Mouse (Mus musculus) stomach, embryonic 14.5 days (tissue): Measurements from ENCODE around the gene Fam69b. TPM values are rescaled to one million over a fixed set of nuclear protein-coding genes. Genes with fewer than 3 reads are reported as not detected.
A peak's percentile ranks its signal among the peaks of the same experiment; 100 is the strongest.

Experiments
- ATAC-seq: fragments of 200-750 bp; cut with Nextera tagmentation; 2 replicates; pipeline ENCODE4 v1.8.0; 2017; ENCODE audit warnings: low read depth, moderate TSS enrichment; ENCODE audit not compliant: insufficient number of reproducible peaks, insufficient read depth, low FRiP score
- H3K27ac ChIP-seq: fragments of 300-500 bp; sonication (generic); 2 replicates; pipeline ENCODE4 v1.5.1; 2014; ENCODE audit warnings: mild to moderate bottlenecking, low read length, moderate library complexity, mixed read lengths
- H3K27me3 ChIP-seq: fragments of 300-500 bp; sonication (generic); 2 replicates; pipeline ENCODE4 v1.6.1; 2014; ENCODE audit warnings: low read length, control low read depth, mixed read lengths; ENCODE audit not compliant: control insufficient read depth, insufficient read depth
- H3K36me3 ChIP-seq: fragments of 300-500 bp; sonication (generic); 2 replicates; pipeline ENCODE4 v1.6.1; 2014; ENCODE audit warnings: mild to moderate bottlenecking, control low read depth, low read length, moderate library complexity, mixed read lengths; ENCODE audit not compliant: control insufficient read depth, insufficient read depth
- H3K4me1 ChIP-seq: fragments of 300-500 bp; sonication (generic); 2 replicates; pipeline ENCODE4 v1.6.1; 2014; ENCODE audit warnings: low read length, control low read depth, mixed read lengths; ENCODE audit not compliant: control insufficient read depth, insufficient read depth
- H3K4me2 ChIP-seq: fragments of 300-500 bp; sonication (generic); replicated peaks from 2 replicates; pipeline ENCODE4 v1.6.1; 2014; ENCODE audit warnings: low read depth, low read length, control low read depth
- H3K4me3 ChIP-seq: fragments of 300-500 bp; sonication (generic); 2 replicates; pipeline ENCODE4 v1.5.1; 2014; ENCODE audit warnings: low read depth, low read length, control low read depth
- H3K9ac ChIP-seq: fragments of 300-500 bp; sonication (generic); replicated peaks from 2 replicates; pipeline ENCODE4 v1.6.1; 2014; ENCODE audit warnings: low read depth, mild to moderate bottlenecking, control low read depth, low read length, moderate library complexity, mixed read lengths
- H3K9me3 ChIP-seq: fragments of 300-500 bp; sonication (generic); 2 replicates; pipeline ENCODE4 v1.6.1; 2016; ENCODE audit warnings: low read depth, low read length, control low read depth; ENCODE audit not compliant: control insufficient read depth
- WGBS: fragments of 180-500 bp; shearing (Covaris S2); extraction: QIAGEN DNeasy Blood & Tissue Kit; methylation state at CpG from one replicate; pipeline ENCODE4 v1.1.7; 2014; 5-methylcytosine and 5-hydroxymethylcytosine counted together
- polyA plus RNA-seq: library from polyadenylated mRNA; unstranded; fragments of >200 nt; fragmentation: Nextera tagmentation; extraction: Ambion mirVana; gene quantifications from 2 replicates; pipeline ENCODE4 v1.2.1, GENCODE M21; 2014

The Fam69b gene
- 37.7 and 38.5 TPM in 2 replicates for polyA plus RNA-seq

DNA sequence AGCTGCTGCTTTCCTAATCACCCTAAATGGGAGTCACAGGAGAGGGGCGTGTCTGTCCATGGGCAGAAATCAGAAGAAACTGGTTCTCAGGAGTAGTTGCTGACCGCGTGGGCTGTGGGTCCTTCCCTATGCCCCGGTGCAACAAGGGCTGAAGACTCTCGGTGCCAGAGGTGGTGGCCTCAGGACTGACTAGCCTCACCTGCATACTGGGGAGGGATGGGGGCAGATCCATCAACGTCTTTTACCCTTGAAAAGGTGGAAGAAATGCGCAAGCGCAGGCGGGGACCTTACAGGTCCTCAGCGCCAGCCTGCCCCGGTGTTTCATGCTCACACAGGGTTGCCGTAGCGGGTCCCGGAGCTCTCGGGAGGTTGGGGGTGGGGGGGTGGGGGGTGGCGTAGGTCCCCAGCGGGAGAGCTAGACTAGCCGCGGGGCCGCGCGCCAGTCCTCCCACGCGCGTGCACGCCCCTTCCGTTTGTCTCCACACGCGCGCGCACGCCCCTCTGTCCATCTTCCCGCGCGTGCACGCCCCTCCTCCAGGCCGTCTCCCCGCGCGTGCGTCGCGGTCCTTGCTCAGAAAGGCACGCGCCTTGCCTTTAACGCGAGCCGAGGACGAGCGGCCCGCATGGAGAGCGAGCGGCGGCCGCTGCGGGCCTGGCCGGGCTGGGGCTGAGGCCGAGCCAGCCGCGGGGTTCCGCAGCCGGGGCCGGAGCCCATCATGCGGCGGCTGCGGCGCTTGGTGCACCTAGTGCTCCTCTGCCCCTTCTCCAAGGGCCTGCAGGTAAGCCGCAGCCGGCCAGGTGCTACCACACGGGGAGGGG, at the start of gene Fam69b:
Gene Fam69b (plus strand): TSS at position 537 of the 819 bp plus-strand sequence.
- peaks cover 10% of the 10 kb centered on the region for H3K4me1 ChIP-seq
- H3K9me3 ChIP-seq, result no peaks in the 10 kb centered on the region
- peak within 1 kb of the TSS; percentile 77 for H3K4me2 ChIP-seq
- no peaks in the 10 kb centered on the region for H3K27me3 ChIP-seq
- peak within 1 kb of the TSS; percentile 72 for H3K9ac ChIP-seq
- H3K27ac ChIP-seq, result peak within 1 kb of the TSS; percentile 24; the same call in 1 of the 2 replicates
- peak within 1 kb of the TSS; percentile 48 for H3K4me3 ChIP-seq
- ATAC-seq, result peak; percentile 63
- H3K36me3 ChIP-seq, result no peaks in the 10 kb centered on the region
- WGBS, result 1% methylated on average over 52 of the region's 70 CpGs

GRCm38 (mm10) chr2:26579714-26580113, 48.5 kb upstream of the Fam69b start, which contains the start of gene Egfl7:
TSS of gene Egfl7 (plus strand) at chr2:26580014.
- Histone ChIP-seq H3K36me3 (no peaks in the 10 kb centered on the region), H3K4me2 (no peak within 1 kb of the TSS), H3K9me3 (no peaks in the 10 kb centered on the region), H3K27ac (peak within 1 kb of the TSS; percentile 41), H3K9ac (no peak within 1 kb of the TSS), H3K27me3 (no peaks in the 10 kb centered on the region), H3K4me1 (peaks cover 10% of the 10 kb centered on the region), H3K4me3 (no peak within 1 kb of the TSS)
- 95% methylated on average over 1 of the region's 1 CpGs for WGBS
- ATAC-seq, result no peak

DNA sequence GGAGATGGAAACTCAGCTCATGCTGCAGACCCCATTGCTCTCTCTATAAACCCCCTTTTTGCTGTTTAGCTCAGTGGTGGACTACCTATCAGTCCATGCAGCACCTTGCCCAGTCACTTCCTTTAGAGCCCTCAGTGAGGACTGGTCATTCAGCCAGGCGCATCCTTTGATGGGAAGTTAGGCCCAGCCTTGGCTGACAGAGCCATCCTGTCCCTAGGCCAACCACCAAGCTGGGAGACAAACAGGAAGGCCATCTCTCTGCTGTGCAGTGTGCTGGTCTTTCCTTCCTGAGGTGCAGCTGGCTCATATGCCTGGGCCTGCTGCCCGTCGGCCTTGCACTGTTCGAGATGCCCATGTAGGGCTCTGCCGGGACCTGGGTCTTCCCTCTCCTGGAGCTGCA, 47.5 kb upstream of the Fam69b start:
- Histone ChIP-seq H3K4me1 (peaks cover 10% of the 10 kb centered on the region), H3K9ac (no peak overlapping the region), H3K27ac (peak overlapping the region; percentile 7; the same call in 1 of the 2 replicates), H3K36me3 (no peaks in the 10 kb centered on the region), H3K4me2 (no peak overlapping the region), H3K27me3 (no peaks in the 10 kb centered on the region), H3K9me3 (no peaks in the 10 kb centered on the region), H3K4me3 (no peak overlapping the region)
- WGBS, result 82% methylated on average over 5 of the region's 5 CpGs
- no peak for ATAC-seq

GRCm38 (mm10) chr2:26582203-26582602, 46.1 kb upstream of the Fam69b start:
- WGBS, result 66% methylated on average over 2 of the region's 2 CpGs
- no peak overlapping the region for H3K4me2 ChIP-seq
- no peak for ATAC-seq
- no peaks in the 10 kb centered on the region for H3K27me3 ChIP-seq
- H3K9me3 ChIP-seq, result no peaks in the 10 kb centered on the region
- H3K4me3 ChIP-seq, result no peak overlapping the region
- no peaks in the 10 kb centered on the region for H3K36me3 ChIP-seq
- no peak overlapping the region for H3K27ac ChIP-seq
- no peak overlapping the region for H3K9ac ChIP-seq
- peaks cover 11% of the 10 kb centered on the region for H3K4me1 ChIP-seq

- no peaks in the 10 kb centered on the region for H3K36me3 ChIP-seq
- 72% methylated on average over 7 of the region's 7 CpGs for WGBS
- peak overlapping the region; percentile 36; the same call in 1 of the 2 replicates for H3K27ac ChIP-seq
- no peak overlapping the region for H3K9ac ChIP-seq
- ATAC-seq, result no peak
- peaks cover 15% of the 10 kb centered on the region for H3K4me1 ChIP-seq
- no peak overlapping the region for H3K4me3 ChIP-seq
- no peak overlapping the region for H3K4me2 ChIP-seq
- no peaks in the 10 kb centered on the region for H3K27me3 ChIP-seq
- no peaks in the 10 kb centered on the region for H3K9me3 ChIP-seq
Observed at GRCm38 (mm10) chr2:26582741-26583140, 45.5 kb upstream of the Fam69b start.

DNA sequence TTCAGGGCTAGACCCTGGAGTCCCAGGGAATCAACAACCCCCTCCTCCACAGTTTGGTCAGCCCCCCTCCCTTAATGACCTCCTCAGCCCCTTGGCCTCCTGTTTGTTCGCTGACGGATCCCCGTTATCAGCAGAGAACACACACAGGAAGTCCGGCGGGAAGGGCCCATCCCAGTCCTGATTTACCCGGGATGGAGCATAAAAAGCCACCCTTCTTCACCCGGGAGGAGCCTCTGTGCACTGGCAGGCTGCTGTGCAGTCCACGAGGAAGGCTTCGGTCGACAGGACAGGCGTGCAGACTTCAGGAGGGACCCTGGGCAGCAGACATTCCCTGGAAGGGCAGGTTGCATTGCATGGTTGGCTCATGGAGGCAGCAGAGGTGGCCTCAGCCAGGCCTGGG, 44.6 kb upstream of the Fam69b start:
- no peak; the same call in 1 of the 2 replicates for ATAC-seq
- Histone ChIP-seq H3K4me1 (peaks cover 12% of the 10 kb centered on the region), H3K27ac (peak overlapping the region; percentile 48), H3K9me3 (no peaks in the 10 kb centered on the region), H3K36me3 (no peaks in the 10 kb centered on the region), H3K9ac (no peak overlapping the region), H3K4me3 (peak overlapping the region; percentile 9; the same call in 1 of the 2 replicates), H3K27me3 (no peaks in the 10 kb centered on the region), H3K4me2 (no peak overlapping the region)
- 29% methylated on average over 11 of the region's 11 CpGs for WGBS

GRCm38 (mm10) chr2:26585713-26586112, 42.5 kb upstream of the Fam69b start:
- peak overlapping the region; percentile 56 for H3K4me3 ChIP-seq
- no peaks in the 10 kb centered on the region for H3K9me3 ChIP-seq
- WGBS, result 62% methylated on average over 6 of the region's 6 CpGs
- peaks cover 12% of the 10 kb centered on the region for H3K4me1 ChIP-seq
- H3K9ac ChIP-seq, result 0 out of 2 replicates have a peak overlapping the region, but pooled peaks have one; percentile 28
- no peaks in the 10 kb centered on the region for H3K27me3 ChIP-seq
- H3K4me2 ChIP-seq, result no peak overlapping the region
- no peaks in the 10 kb centered on the region for H3K36me3 ChIP-seq
- no peak for ATAC-seq
- H3K27ac ChIP-seq, result peak overlapping the region; percentile 27; the same call in 1 of the 2 replicates

DNA sequence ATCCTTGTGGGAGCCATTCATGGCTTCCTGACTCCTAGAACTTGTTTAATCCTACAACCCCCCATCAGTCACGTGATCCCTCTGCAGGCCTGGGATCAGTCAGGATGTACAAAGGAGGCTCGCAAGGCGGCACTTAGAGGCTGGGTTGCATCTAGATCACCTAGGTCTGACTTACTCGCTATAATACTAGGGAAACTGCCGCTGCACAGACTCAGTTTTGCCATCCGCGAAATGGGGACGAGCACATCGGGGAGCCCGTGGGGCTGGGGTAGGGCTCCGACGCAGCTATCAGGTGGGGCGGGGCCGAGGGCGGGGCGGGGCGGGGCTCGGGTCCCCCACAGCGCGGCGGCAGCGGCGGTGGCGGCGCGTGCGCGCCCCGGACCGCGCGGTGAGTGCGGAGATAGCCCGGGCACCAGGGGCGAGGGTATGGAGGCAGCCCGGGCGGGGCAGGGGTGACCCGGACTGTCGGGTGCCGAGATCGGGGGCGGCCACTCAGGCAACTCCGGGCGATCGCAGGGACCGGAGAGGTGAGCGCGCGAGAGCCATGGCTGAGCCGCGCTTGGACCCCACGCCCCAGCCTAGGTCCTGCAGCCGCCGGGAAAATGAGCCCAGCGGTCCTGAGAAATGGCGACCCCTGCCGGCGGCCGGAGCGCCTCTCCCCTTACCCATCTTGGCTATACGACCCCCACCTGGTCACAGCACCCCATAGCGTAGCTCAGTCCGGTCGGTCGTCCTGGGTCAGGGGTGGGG, 41.8 kb upstream of the Fam69b start, which contains the start of gene Gm20532:
Gene Gm20532 (plus strand): TSS at position 346 of the 750 bp plus-strand sequence.
- peaks cover 12% of the 10 kb centered on the region for H3K4me1 ChIP-seq
- peak within 1 kb of the TSS; percentile 56 for H3K4me3 ChIP-seq
- WGBS, result under 1% methylated on average over 65 of the region's 65 CpGs
- H3K27ac ChIP-seq, result peak within 1 kb of the TSS; percentile 58
- H3K9ac ChIP-seq, result peak within 1 kb of the TSS; percentile 45
- peak; percentile 75 for ATAC-seq
- H3K27me3 ChIP-seq, result no peaks in the 10 kb centered on the region
- no peaks in the 10 kb centered on the region for H3K36me3 ChIP-seq
- no peaks in the 10 kb centered on the region for H3K9me3 ChIP-seq
- H3K4me2 ChIP-seq, result peak within 1 kb of the TSS; percentile 66
